Mouse (Mus musculus) ES-E14 (cell line): Measurements from ENCODE around the gene Hs6st3. TPM values are rescaled to one million over a fixed set of nuclear protein-coding genes. Genes with fewer than 3 reads are reported as not detected.

Source experiments
- DNase-seq: peaks from one replicate; pipeline ENCODE4 v3.0.0-alpha.2; 2013; ENCODE audit warnings: low read depth, low spot score
- H3K27ac ChIP-seq: 2 replicates; pipeline ENCODE4 v1.5.1; 2012; ENCODE audit warnings: low read depth, mild to moderate bottlenecking, low read length, moderate library complexity, mixed read lengths; ENCODE audit not compliant: poor library complexity, insufficient read depth, severe bottlenecking
- H3K36me3 ChIP-seq: 2 replicates; pipeline ENCODE4 v1.6.1; 2012; ENCODE audit warnings: mild to moderate bottlenecking, low read length, moderate library complexity, mixed read lengths; ENCODE audit not compliant: control insufficient read depth, poor library complexity, insufficient read depth, severe bottlenecking
- H3K4me1 ChIP-seq, 2 experiments: fragments of 150-350 bp in 1 of 2; sonication (generic) in 1 of 2; 2 replicates each; pipeline ENCODE4 v1.6.1; 2012; ENCODE audit warnings: low read length in 2 of 2, mild to moderate bottlenecking in 1 of 2, mixed read lengths in 1 of 2; ENCODE audit not compliant: control insufficient read depth in 2 of 2, insufficient read depth in 2 of 2, poor library complexity in 1 of 2
- H3K4me3 ChIP-seq, 2 experiments: fragments of 150-350 bp in 1 of 2; sonication (generic) in 1 of 2; 2 replicates each; pipeline ENCODE4 v1.5.1; 2012; ENCODE audit warnings: low read length in 2 of 2, low read depth in 1 of 2, mild to moderate bottlenecking in 1 of 2, mixed read lengths in 1 of 2; ENCODE audit not compliant: insufficient read depth in 1 of 2, poor library complexity in 1 of 2, severe bottlenecking in 1 of 2
- H3K9ac ChIP-seq: 2 replicates; pipeline ENCODE4 v1.6.1; 2012; ENCODE audit warnings: low read depth, mild to moderate bottlenecking, low read length, mixed read lengths; ENCODE audit not compliant: poor library complexity, insufficient read depth, severe bottlenecking
- H3K9me3 ChIP-seq: fragments of 150-350 bp; sonication (generic); 2 replicates; pipeline ENCODE4 v1.6.1; 2012; ENCODE audit warnings: low read depth, mild to moderate bottlenecking, low read length; ENCODE audit not compliant: control insufficient read depth, insufficient read depth
- CHD2 ChIP-seq: IDR thresholded peaks from 2 replicates; pipeline ENCODE4 v1.6.1; 2014; ENCODE audit warnings: mild to moderate bottlenecking, low read depth, low read length, inconsistent platforms
- HCFC1 ChIP-seq: IDR thresholded peaks from 2 replicates; pipeline ENCODE4 v1.6.1; 2012; ENCODE audit warnings: low read length, inconsistent platforms, borderline replicate concordance; ENCODE audit not compliant: insufficient read depth
- MAFK ChIP-seq: IDR thresholded peaks from 2 replicates; pipeline ENCODE4 v1.6.1; 2014; ENCODE audit warnings: mild to moderate bottlenecking, low read depth, low read length, inconsistent platforms; ENCODE audit not compliant: insufficient read depth
- ZC3H11A ChIP-seq: IDR thresholded peaks from 2 replicates; pipeline ENCODE4 v1.6.1; 2012; ENCODE audit warnings: low read depth, mild to moderate bottlenecking, inconsistent platforms, low read length, borderline replicate concordance
- ZNF384 ChIP-seq: IDR thresholded peaks from 2 replicates; pipeline ENCODE4 v1.6.1; 2012; ENCODE audit warnings: low read depth, low read length, inconsistent platforms
- in situ Hi-C, 2 experiments: fragments of 600-800 bp; cut with MboI; formaldehyde crosslinking; loops; one replicate each; pipeline ENCODE4 v1.15.1; 2025; ENCODE audit warnings: low sequenced_read_pairs in 2 of 2, inconsistent platforms in 1 of 2; ENCODE audit not compliant: unreplicated experiment in 2 of 2
- total RNA-seq: library from RNA; depleted of rRNA; stranded (reverse); fragments of 300-350 nt; gene quantifications from 2 replicates; pipeline ENCODE4 v1.2.3, GENCODE M21; 2012

Gene Hs6st3
- total RNA-seq, 1 experiment: 0.62 TPM

GRCm38 (mm10) chr14:119737408-119737961, 599.3 kb downstream of the Hs6st3 start:
- H3K9ac ChIP-seq: no peak overlapping the region
- in situ Hi-C loops: no loop called here
- no peaks in the 10 kb centered on the region for H3K9me3 ChIP-seq
- no peaks in the 10 kb centered on the region for H3K36me3 ChIP-seq
- H3K4me1 ChIP-seq: no peaks in the 10 kb centered on the region
- no peak overlapping the region for H3K4me3 ChIP-seq
- H3K27ac ChIP-seq: no peak overlapping the region
- TF ChIP-seq MAFK (no peak), HCFC1 (no peak), CHD2 (no peak), ZC3H11A (no peak), ZNF384 (no peak)
- DNase-seq: no peak

DNA sequence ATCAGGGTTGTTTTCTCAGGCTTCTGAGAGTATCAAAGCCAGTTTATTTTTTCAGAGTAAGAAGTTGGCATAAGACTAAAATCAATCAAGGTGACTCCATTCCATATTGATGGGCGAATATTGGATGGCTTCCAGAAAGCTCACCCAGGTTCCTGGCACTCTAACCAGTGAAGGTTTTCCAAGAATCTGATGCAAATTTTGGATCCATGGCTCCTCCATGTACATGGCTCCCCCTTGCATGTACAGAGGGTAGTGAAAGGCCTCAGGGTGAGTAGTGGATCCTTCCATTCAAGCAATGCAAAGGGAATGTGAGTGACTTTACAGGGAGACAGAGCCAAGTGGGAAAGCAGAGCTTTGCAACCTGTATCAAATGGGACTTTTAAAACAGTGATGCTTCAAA, 603.6 kb downstream of the Hs6st3 start:
- no peak for TF ChIP-seq CHD2
- TF ChIP-seq HCFC1: no peak
- no peak for TF ChIP-seq MAFK
- no peak for TF ChIP-seq ZNF384
- TF ChIP-seq ZC3H11A: no peak
- no peaks in the 10 kb centered on the region for H3K36me3 ChIP-seq
- in situ Hi-C loops: no loop called here
- DNase-seq: no peak
- H3K4me1 ChIP-seq: no peaks in the 10 kb centered on the region
- no peak overlapping the region for H3K9ac ChIP-seq
- no peaks in the 10 kb centered on the region for H3K9me3 ChIP-seq
- no peak overlapping the region for H3K4me3 ChIP-seq
- H3K27ac ChIP-seq: no peak overlapping the region

DNA sequence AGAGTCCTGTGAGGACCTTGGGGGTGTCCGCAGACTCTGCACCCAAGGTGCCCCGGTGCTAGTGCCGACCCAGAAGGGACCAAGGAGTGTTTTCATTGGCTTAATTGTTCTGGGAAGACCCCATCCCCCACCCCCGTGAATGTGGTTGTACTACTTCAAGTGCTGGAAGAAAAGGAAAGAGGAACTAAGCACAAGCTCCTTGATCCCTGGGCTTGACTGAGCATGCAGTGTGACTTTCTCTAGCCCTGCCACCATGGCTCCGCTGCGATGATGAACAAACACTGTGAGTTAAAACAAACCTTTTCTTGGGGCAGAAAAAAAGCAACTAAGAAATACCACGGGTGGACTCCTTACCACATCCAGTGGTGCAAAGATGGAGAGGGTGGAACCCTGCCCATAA, 623.2 kb downstream of the Hs6st3 start:
- in situ Hi-C loops: no loop called here
- no peaks in the 10 kb centered on the region for H3K9me3 ChIP-seq
- H3K9ac ChIP-seq: no peak overlapping the region
- H3K36me3 ChIP-seq: no peaks in the 10 kb centered on the region
- H3K4me3 ChIP-seq: no peak overlapping the region
- no peaks in the 10 kb centered on the region for H3K4me1 ChIP-seq
- TF ChIP-seq HCFC1 (no peak), CHD2 (no peak), ZC3H11A (no peak), ZNF384 (no peak)
- no peak for DNase-seq
- no peak overlapping the region for H3K27ac ChIP-seq

DNA sequence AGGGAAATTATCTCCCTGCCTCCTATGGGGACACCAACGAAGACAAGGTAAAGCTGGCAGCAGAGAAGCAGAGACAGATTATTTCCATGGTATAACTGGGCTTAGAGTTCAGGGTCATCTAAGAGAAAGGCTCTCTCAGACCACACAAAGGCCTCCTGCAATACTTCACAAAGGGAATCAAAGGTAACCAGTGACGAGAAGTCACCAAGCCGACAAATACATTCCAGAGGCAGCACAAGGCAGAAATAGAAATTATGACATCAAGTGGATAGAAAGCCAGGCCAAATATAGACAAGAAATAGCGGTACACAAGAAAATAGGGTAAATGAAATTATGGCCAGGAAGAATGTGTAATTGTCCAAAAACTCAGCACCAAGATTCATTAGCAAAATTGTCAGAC, 633.9 kb downstream of the Hs6st3 start:
- Histone ChIP-seq H3K9me3 (no peaks in the 10 kb centered on the region), H3K4me3 (no peak overlapping the region), H3K27ac (no peak overlapping the region), H3K9ac (no peak overlapping the region), H3K4me1 (no peaks in the 10 kb centered on the region), H3K36me3 (no peaks in the 10 kb centered on the region)
- DNase-seq: no peak
- in situ Hi-C loops: no loop called here
- TF ChIP-seq CHD2: no peak
- TF ChIP-seq ZC3H11A: no peak
- TF ChIP-seq MAFK: no peak
- TF ChIP-seq HCFC1: no peak
- no peak for TF ChIP-seq ZNF384

GRCm38 (mm10) chr14:119776261-119776660, 638.1 kb downstream of the Hs6st3 start:
- Histone ChIP-seq H3K36me3 (no peaks in the 10 kb centered on the region), H3K9me3 (no peaks in the 10 kb centered on the region), H3K4me3 (no peak overlapping the region), H3K4me1 (no peaks in the 10 kb centered on the region), H3K9ac (no peak overlapping the region), H3K27ac (no peak overlapping the region)
- TF ChIP-seq ZNF384 (no peak), MAFK (no peak), HCFC1 (no peak), CHD2 (no peak)
- no peak for DNase-seq
- in situ Hi-C loops: no loop called here
